Mouse (Mus musculus): ENCODE measurements around the gene Defb26.
A peak's percentile ranks its signal among the peaks of the same experiment; 100 is the strongest.

The Defb26 gene

GRCm38 (mm10) chr2:152511592-152511991 lies at the start of gene Defb26:
Defb26 (minus strand) TSS chr2:152511692.
- no peak for DNase-seq (ENCODE audit: low spot score)

DNA sequence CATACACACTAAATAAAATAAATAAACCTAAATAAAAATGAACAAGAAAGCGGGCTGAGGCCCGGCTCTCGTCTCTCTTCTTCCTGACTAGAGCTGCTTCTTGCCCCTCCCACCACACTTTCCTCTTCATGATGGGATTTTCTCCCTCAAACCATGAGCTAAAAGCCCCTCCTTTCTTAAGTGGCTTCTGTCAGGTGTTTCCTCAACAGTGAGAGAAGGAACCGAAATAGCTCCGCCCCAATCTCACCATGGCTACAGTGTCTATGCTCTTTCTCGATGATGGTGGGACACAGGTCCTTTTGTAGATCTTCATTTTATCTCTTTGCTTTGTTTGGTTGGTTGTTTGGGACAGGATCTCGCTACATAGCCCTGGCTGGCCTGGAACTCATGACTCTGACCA lies 45.2 kb upstream of the Defb26 start:
- no peak for DNase-seq (ENCODE audit: low spot score)

- peak; percentile 10 for DNase-seq (ENCODE audit: low spot score)
Measured at GRCm38 (mm10) chr2:152553774-152554423, 42.4 kb upstream of the Defb26 start.

DNA sequence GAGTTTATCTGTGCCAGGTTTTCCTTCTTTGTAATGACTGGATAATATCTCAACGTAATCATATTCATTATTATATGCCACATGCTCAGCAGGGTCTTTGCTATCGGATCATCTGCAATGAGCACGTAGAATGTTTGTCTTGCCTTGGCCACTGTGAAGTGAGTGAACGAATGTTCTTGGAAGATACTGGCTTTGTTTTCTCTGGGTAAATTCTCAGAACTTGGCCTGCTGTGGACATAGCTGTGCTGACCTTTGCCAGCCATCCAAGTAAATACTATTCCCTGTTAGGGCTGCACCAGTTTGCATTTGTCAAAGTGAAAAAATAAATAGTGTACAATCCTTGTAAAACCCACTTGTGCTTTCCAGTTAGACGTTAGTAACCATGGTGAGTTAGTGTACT lies 36.6 kb upstream of the Defb26 start:
- DNase-seq (ENCODE audit: low spot score) = no peak

DNA sequence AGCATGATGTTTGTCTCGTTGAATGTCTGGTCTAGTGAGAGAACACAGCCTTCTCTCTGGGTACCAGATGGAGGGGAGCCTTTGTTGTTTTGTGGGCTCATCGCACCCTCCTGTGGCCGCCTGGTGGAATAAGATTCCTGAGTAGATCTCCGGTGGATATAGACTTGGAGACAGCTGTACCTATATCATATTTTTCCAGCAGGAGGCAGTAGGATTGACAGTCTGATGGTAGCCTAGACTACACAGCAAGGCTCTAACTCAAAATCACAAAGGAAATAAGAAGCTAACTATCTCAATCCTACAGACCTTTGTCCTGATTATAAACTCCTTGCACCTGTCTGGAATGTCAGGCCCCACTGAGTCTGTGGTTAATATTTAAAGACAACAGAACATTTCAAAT lies 33.2 kb upstream of the Defb26 start:
- peak; percentile 75 for DNase-seq (ENCODE audit: low spot score)

DNA sequence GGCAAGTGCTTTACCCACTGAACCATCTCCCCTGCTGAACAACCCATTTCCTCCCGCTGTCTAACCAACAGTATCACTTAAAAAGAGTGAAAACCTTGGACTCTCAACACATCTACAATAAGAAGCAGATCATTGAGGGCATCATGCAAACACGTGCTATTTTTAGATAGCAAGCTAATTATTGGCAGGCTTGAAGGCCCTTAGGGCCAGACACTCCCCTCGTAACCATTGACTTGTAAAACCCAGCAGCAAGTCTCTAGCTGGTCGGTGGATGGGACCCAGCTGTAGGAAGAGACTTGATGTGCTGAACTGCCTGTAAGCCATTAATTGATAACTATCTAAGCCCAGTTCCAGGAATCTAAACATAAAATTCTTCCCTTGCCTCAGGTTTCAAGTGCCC lies 32.0 kb upstream of the Defb26 start:
- DNase-seq (ENCODE audit: low spot score) = no peak

GRCm38 (mm10) chr2:152542897-152543296 lies 31.4 kb upstream of the Defb26 start:
- no peak for DNase-seq (ENCODE audit: low spot score)

DNA sequence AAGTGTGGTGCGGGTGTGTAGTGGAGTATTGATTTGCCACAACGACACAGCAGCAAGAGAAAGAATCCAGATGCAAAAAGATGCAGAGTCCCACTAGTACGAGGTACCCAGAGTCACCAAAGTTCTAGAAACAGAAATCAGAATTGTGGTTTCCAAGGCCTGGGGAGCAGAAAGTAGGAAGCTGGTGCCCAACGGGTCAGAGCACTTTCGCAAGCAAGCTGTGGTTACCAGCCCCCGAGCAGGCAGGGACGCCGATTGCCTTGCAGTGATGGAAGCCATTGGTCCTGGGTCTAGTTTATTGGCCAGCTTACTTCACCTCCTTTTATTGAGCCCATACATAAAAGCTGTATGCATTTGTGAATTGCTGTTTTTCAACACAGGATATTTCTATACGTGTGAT lies 30.5 kb upstream of the Defb26 start:
- DNase-seq (ENCODE audit: low spot score) = no peak

- DNase-seq (ENCODE audit: low spot score) = no peak
Measured at GRCm38 (mm10) chr2:152539944-152540710, 28.6 kb upstream of the Defb26 start, which contains the start of gene Defb29. Defb29 (minus strand) TSS chr2:152540098.

DNA sequence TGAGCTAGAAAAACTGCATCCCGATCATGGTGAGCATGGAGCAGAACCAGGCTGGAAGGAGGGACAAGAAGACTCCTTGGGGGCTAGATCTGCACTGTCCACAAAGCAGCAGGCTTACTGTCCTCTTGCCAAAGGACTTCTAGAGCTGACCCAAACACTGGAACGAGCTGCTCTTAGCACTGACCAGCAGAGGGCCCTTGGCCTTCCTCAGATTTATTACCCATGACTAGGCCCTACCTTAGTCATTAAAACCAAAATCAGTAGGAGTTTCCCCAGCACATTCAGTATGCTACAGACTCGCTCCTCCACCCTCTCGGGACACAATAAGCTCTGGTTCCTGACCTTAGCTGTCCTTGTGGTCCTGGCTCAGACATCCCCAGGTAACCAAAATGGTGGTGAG lies 6.5 kb upstream of the Defb26 start, which contains the start of gene Defb28:
Defb28 (plus strand) TSS at position 275 of the 400 bp plus-strand sequence.
- no peak for DNase-seq (ENCODE audit: low spot score)

DNA sequence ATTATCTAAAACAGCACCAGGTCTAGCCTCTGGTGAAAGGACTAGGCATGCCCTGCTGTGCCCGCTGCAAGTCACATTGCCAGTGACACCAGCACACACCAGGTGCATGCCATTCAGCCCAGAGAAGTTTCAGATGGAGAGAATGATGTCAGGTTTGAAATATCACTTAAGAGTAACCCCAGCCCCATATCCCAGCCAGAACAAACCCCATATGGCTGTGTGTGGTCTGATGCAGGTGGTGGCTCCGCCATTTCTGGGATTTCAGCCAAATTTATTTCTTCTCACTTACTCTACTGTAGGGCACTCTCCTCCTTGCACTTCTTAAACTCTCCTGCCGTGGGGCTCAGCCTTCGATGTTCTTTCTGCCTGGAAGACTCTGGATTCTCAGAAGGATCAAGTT lies 4.6 kb upstream of the Defb26 start:
- no peak for DNase-seq (ENCODE audit: low spot score)

GRCm38 (mm10) chr2:152503950-152504349 lies 7.5 kb downstream of the Defb26 start:
- DNase-seq (ENCODE audit: low spot score) = no peak

GRCm38 (mm10) chr2:152500863-152501229 lies 10.6 kb downstream of the Defb26 start:
- DNase-seq (ENCODE audit: low spot score) = no peak

DNA sequence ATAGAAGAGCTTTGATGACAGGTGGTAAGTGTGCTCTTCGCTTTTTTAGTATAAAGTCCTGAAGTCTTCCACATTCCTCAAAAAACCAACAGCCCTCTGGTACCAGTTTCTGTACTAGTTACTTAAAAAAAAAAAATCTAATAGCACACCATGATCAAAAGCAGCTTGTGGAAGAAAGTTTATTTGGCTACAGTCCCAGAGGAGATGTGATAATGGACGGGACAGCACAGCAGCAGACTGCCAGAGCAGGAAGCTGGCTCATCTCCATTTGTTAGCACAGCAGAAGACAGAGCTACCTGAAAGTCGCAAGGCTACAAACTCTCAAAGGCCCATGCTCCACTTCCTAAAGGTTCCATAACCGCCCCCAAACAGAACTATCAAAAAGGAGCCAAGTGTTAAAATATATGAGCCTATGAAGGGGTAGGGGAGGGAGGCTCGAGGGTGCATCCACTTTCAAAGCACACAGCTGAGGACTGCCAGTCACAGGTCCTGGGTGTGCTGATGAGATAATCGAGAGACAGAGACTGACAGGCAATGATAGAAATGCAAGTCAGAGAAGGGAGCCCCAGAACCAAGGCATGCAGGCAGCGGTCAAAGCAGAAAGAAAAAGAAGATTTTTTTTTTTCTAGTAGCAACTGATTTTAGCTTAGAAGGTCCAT lies 11.2 kb downstream of the Defb26 start:
- no peak for DNase-seq (ENCODE audit: low spot score)

GRCm38 (mm10) chr2:152498020-152498419 lies 13.5 kb downstream of the Defb26 start:
- DNase-seq (ENCODE audit: low spot score) = no peak

- no peak for DNase-seq (ENCODE audit: low spot score)
Measured at GRCm38 (mm10) chr2:152493151-152493550, 18.3 kb downstream of the Defb26 start.

DNA sequence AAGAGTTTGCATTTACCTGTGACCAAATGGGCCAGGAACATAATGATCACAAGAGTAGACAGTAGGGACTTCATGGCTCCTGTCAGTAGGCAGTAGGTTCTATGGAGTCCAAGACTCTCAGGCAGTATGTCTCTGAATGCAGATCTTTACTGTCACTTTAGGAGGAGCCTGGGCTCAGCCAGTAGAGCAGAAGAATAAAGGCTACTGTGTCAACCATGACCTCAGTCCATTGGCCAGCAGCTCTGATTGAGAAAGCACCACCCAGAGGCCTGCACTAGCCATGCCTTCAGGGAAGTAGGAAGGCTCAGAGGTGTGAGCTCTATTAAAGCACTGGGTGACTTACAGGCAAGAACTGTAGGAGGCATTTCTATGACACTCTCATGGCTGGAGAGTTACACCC lies 21.5 kb downstream of the Defb26 start, which contains the start of gene Defb22:
Defb22 (minus strand) TSS at position 101 of the 400 bp plus-strand sequence.
- no peak for DNase-seq (ENCODE audit: low spot score)

- no peak for DNase-seq (ENCODE audit: low spot score)
Measured at GRCm38 (mm10) chr2:152487024-152487423, 24.5 kb downstream of the Defb26 start.

- no peak for DNase-seq (ENCODE audit: low spot score)
Measured at GRCm38 (mm10) chr2:152481726-152482125, 29.8 kb downstream of the Defb26 start.

DNA sequence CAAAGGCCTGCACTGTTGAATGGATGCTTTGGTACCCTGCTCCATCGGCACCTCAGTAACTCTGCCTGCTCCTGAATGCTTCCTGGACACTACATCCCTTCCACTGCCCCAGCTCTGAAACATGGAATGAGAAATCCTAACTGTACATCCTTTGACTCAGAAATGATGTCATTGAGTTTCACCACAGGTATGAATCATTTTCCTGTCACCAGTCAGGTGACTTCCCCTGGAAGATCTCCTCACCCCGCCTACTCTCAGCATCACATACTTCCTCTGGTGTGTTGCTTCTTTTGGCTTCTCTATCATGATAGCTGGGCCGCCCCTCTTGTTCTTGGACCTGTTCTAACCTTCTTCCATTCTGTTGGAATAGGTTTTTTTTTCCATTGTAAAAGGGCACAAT lies 30.6 kb downstream of the Defb26 start:
- DNase-seq (ENCODE audit: low spot score) = no peak

DNA sequence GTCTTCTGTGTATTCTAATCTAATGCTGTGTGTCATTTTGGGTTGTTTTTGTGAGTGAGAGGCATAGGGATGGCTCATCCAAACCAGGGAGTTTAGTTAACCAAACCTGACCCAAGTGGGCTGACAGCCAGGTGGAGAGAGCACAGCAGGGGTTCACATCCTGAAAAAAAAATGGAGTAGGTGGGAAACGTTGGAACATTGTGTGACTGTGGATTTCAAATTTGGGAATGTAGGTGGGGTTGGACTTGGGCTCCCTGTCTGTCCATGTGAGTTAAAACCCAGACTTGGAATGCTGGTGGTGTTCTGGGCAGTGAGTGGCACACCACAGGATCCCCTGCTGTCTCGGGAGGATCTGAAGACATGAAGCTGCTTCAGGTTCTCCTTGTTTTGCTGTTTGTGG lies 34.7 kb downstream of the Defb26 start, which contains the start of gene Defb20:
Defb20 (plus strand) TSS at position 301 of the 400 bp plus-strand sequence.
- DNase-seq (ENCODE audit: low spot score) = no peak

- no peak for DNase-seq (ENCODE audit: low spot score)
Measured at GRCm38 (mm10) chr2:152472434-152472833, 39.1 kb downstream of the Defb26 start.

DNA sequence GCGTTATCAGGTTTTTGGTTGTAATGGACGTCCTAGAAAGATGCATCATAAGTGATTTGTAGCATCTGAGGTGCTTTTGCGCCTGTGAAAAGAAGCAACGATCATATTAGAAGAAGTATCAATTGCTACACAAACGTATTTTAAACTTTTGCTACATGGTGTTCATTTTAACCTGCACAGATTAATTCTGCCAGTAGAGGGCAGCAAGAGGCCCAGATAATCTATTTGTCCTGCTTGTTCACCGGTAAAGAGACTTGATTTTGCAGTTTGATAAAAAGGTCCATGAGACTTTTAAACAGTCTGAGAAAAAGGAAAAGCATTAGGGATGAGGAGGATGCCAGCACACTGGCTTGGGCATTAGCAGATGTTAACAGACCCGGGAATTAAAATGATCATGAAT lies 40.5 kb downstream of the Defb26 start:
- DNase-seq (ENCODE audit: low spot score) = peak; percentile 60

Measured in layer of hippocampus, adult 9-10 months (tissue).